Mouse (Mus musculus) heart, embryonic 13.5 days (tissue): ENCODE results near the gene Greb1. TPM values are rescaled to one million over a fixed set of nuclear protein-coding genes. Genes with fewer than 3 reads are reported as not detected.

ENCODE experiments used
- ATAC-seq: fragments of 200-750 bp; cut with Nextera tagmentation; 2 replicates; pipeline ENCODE4 v1.8.0; 2017; ENCODE audit warnings: moderate TSS enrichment; ENCODE audit not compliant: insufficient number of reproducible peaks, low FRiP score, low TSS enrichment; ENCODE audit errors: extremely low read depth
- H3K27ac ChIP-seq: fragments of 300-500 bp; sonication (generic); replicated peaks from 2 replicates; pipeline ENCODE4 v1.5.1; 2015; ENCODE audit warnings: moderate library complexity, mild to moderate bottlenecking, inconsistent platforms
- H3K27me3 ChIP-seq: fragments of 300-500 bp; sonication (generic); replicated peaks from 2 replicates; pipeline ENCODE4 v1.6.1; 2015; ENCODE audit warnings: mild to moderate bottlenecking, inconsistent platforms
- H3K36me3 ChIP-seq: fragments of 300-500 bp; sonication (generic); 2 replicates; pipeline ENCODE4 v1.6.1; 2015; ENCODE audit warnings: mild to moderate bottlenecking, inconsistent platforms
- H3K4me1 ChIP-seq: fragments of 300-500 bp; sonication (generic); 2 replicates; pipeline ENCODE4 v1.6.1; 2015; ENCODE audit warnings: inconsistent platforms
- H3K4me2 ChIP-seq: fragments of 300-500 bp; sonication (generic); 2 replicates; pipeline ENCODE4 v1.6.1; 2015; ENCODE audit warnings: inconsistent platforms, mild to moderate bottlenecking, moderate library complexity
- H3K4me3 ChIP-seq: fragments of 300-500 bp; sonication (generic); 2 replicates; pipeline ENCODE4 v1.5.1; 2015; ENCODE audit warnings: moderate library complexity, mild to moderate bottlenecking, inconsistent platforms
- H3K9ac ChIP-seq: fragments of 300-500 bp; sonication (generic); 2 replicates; pipeline ENCODE4 v1.6.1; 2015; ENCODE audit warnings: inconsistent platforms, mild to moderate bottlenecking, moderate library complexity
- H3K9me3 ChIP-seq: fragments of 300-500 bp; sonication (generic); 2 replicates; pipeline ENCODE4 v1.6.1; 2016; ENCODE audit warnings: inconsistent platforms
- WGBS: fragments of 180-500 bp; shearing (Covaris S2); methylation state at CpG from one replicate; pipeline ENCODE4 v1.1.7; 2015; ENCODE audit warnings: mixed read lengths; 5-methylcytosine and 5-hydroxymethylcytosine counted together
- polyA plus RNA-seq: library from polyadenylated mRNA; unstranded; fragments of >200 nt; fragmentation: Nextera tagmentation; extraction: Ambion mirVana; gene quantifications from 2 replicates; pipeline ENCODE4 v1.2.1, GENCODE M21; 2015

Greb1 gene
- polyA plus RNA-seq, 1 experiment from 2014 or later: 0.44 TPM

DNA sequence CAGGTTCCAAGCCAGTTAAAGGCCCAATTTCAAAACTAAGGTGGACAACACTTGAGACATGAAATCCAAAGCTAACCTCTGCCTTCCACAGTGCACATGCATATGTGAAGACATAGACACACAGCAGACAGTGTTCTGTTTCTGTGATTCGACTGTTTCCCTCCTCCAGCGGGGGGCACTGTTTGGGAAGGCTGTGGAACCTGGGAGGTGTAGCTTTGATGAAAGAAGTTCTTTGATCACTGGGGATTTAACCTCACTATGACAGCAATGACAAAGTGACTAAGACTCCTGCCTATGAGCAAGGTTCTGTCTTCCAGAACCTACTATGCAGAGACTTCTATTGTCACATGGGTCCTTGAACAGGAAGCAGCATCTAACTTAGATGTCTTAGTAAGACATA lies 29.1 kb upstream of the Greb1 start:
- H3K9me3 ChIP-seq: no peaks in the 10 kb centered on the region
- WGBS: 76% methylated on average over 2 of the region's 2 CpGs
- no peak overlapping the region for H3K4me3 ChIP-seq
- no peaks in the 10 kb centered on the region for H3K27me3 ChIP-seq
- H3K36me3 ChIP-seq: peaks cover 37% of the 10 kb centered on the region
- H3K4me1 ChIP-seq: peaks cover 5% of the 10 kb centered on the region; the same call in 1 of the 2 replicates
- no peak overlapping the region for H3K27ac ChIP-seq
- no peak for ATAC-seq
- H3K9ac ChIP-seq: no peak overlapping the region
- no peak overlapping the region for H3K4me2 ChIP-seq

DNA sequence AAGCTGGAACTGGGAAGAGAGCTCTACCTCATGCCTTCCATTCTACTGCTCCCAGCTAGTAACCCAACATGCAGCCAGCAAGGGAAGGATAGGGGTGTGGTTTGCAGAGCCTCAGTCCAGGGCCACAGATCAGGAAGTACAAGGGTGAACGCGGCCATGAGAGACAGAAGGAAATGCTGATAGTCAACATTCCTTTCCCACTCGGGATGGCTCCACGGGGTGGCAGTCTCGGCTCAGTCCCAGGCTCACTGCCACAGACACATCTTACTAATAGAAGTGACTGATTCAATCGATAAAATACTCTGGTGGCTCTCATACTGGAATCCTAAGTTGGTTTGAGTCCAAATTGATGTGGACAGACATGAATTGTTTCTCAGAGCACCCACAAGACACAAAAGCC lies 27.8 kb upstream of the Greb1 start:
- H3K4me3 ChIP-seq: no peak overlapping the region
- WGBS: 26% methylated on average over 6 of the region's 6 CpGs
- H3K9ac ChIP-seq: no peak overlapping the region
- H3K4me1 ChIP-seq: no peaks in the 10 kb centered on the region
- no peak overlapping the region for H3K4me2 ChIP-seq
- H3K27me3 ChIP-seq: no peaks in the 10 kb centered on the region
- peak; percentile 14; the same call in 1 of the 2 replicates for ATAC-seq
- peaks cover 50% of the 10 kb centered on the region for H3K36me3 ChIP-seq
- H3K27ac ChIP-seq: no peak overlapping the region
- no peaks in the 10 kb centered on the region for H3K9me3 ChIP-seq

DNA sequence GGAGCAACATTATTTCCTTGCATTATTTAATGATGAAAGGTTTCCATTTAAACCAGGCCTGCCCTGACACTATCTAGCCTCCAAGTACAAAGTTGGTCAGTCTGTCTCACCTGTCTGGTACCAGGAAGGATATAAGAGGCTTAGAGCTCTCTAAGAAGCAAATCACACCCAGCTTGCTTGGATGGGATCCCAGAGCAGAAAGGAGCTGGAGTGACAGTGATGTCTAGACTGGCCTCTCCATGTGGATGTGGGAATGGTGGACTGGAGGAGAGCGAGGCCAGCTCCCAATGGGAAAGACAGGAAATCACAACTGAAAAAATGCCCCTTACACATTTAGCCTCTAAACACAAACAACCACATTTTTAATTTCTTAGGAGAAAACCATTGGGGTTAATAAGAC lies 23.0 kb upstream of the Greb1 start:
- H3K9me3 ChIP-seq: no peaks in the 10 kb centered on the region

DNA sequence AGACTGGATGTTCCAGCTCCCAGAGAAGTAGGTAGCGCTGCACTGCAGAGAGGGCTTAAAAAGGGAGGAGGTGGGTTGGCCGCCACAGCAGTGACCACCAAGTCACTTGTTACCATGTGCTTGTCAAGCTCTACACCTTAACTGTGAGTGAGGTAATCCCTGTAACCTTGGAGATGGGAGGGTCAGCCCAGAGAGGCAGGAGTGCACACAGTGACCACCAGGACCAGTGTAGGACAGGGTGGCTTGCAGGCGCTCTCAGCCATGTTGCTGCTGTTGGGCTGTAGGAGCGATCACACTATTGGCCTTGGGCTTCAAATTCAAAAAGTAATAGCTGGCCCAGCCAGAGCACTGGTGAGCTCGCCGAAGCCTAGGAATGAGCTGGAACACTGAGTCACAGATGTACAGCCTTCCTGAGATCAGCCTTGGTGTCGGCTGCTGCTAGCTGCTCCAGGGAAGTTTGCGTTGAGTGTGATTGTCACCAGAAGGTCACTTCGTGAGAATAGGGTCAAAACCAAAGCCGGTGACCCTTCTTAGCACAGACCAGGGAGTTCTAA lies 21.6 kb upstream of the Greb1 start:
- no peak overlapping the region for H3K4me2 ChIP-seq
- peaks cover 96% of the 10 kb centered on the region for H3K36me3 ChIP-seq
- no peak overlapping the region for H3K27ac ChIP-seq
- peaks cover 3% of the 10 kb centered on the region; the same call in 1 of the 2 replicates for H3K4me1 ChIP-seq
- H3K9me3 ChIP-seq: no peaks in the 10 kb centered on the region
- no peak overlapping the region for H3K9ac ChIP-seq
- no peaks in the 10 kb centered on the region for H3K27me3 ChIP-seq
- WGBS: 92% methylated on average over 10 of the region's 10 CpGs
- no peak overlapping the region for H3K4me3 ChIP-seq
- ATAC-seq: no peak

More for the DNA sequence above, 23.0 kb upstream of the Greb1 start:
- no peak for ATAC-seq
- no peaks in the 10 kb centered on the region for H3K27me3 ChIP-seq
- peaks cover 3% of the 10 kb centered on the region; the same call in 1 of the 2 replicates for H3K4me1 ChIP-seq
- 79% methylated on average over 1 of the region's 1 CpGs for WGBS
- H3K9ac ChIP-seq: no peak overlapping the region
- peaks cover 91% of the 10 kb centered on the region for H3K36me3 ChIP-seq
- no peak overlapping the region for H3K4me2 ChIP-seq
- no peak overlapping the region for H3K4me3 ChIP-seq
- no peak overlapping the region for H3K27ac ChIP-seq

DNA sequence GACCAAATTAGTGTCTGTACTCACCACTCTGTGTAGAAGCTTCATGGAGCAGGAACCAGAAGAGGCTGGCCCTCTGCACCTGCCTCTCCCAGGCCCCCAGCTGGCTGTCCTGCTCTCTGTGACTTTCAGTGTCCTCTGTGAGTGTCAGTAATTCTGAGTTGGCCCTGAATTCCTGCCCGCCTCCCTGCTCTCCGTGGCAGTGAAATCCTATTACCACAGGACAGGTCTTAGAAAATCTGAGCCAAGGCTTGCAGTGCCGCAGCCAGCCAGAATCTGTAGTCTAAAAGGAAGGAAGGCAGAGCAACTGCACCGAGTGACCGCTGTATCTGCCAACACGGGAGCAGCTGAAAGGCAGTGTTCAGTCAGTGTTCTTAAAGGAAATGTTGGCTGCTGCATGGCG lies 20.1 kb upstream of the Greb1 start:
- H3K4me3 ChIP-seq: no peak overlapping the region
- peak overlapping the region; percentile 41 for H3K27ac ChIP-seq
- H3K9me3 ChIP-seq: no peaks in the 10 kb centered on the region
- no peak overlapping the region for H3K4me2 ChIP-seq
- H3K36me3 ChIP-seq: peaks cover 97% of the 10 kb centered on the region
- H3K27me3 ChIP-seq: no peaks in the 10 kb centered on the region
- H3K4me1 ChIP-seq: peaks cover 3% of the 10 kb centered on the region; the same call in 1 of the 2 replicates
- H3K9ac ChIP-seq: no peak overlapping the region
- no peak for ATAC-seq
- WGBS: 68% methylated on average over 7 of the region's 7 CpGs

DNA sequence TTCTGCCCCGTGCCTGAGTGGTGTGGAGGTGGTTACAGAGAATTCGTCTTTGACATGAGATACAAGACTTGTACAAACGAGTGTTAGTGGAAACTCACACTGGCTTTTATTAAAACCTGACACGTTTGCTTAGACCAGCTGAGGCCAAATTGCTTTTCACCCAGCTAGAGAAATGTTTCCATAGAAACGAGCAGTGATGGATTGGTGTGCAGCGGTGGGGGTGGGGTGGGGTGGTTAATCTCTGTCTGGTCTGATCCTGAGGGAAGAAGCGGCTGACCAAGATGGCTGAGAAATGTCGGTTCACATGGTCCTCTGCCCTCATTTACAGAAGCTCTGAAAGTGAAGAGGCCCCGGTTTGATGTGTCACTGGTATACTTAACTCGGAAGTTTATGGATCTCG lies 17.8 kb upstream of the Greb1 start:
- Histone ChIP-seq H3K36me3 (peaks cover 95% of the 10 kb centered on the region), H3K9me3 (no peaks in the 10 kb centered on the region), H3K4me2 (no peak overlapping the region), H3K4me1 (peaks cover 6% of the 10 kb centered on the region; the same call in 1 of the 2 replicates), H3K9ac (no peak overlapping the region), H3K4me3 (no peak overlapping the region), H3K27me3 (no peaks in the 10 kb centered on the region), H3K27ac (no peak overlapping the region)
- no peak for ATAC-seq
- WGBS: 72% methylated on average over 11 of the region's 11 CpGs

DNA sequence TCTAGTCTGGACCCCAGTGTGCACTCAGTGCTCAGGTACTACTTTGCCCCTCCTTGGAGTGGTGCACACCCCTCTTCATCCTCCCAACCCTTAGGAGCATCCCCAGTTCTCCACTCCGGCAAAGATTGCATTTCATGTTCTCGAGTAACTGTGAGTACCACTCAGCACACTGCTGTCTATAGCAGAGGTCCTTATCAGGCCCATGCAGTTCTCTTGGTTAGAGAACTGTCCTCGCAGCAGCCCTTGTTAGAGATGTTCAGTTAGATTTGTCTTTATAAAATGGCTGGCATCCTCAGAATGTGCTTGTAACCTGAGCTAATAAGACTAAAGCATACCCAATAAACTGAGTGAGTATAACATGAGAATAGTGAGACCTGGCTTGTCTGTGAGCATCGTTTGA lies 16.5 kb upstream of the Greb1 start:
- H3K4me3 ChIP-seq: no peak overlapping the region
- H3K27ac ChIP-seq: no peak overlapping the region
- H3K36me3 ChIP-seq: peaks cover 87% of the 10 kb centered on the region
- H3K27me3 ChIP-seq: no peaks in the 10 kb centered on the region
- H3K9ac ChIP-seq: no peak overlapping the region
- no peaks in the 10 kb centered on the region for H3K9me3 ChIP-seq
- no peak for ATAC-seq
- no peak overlapping the region for H3K4me2 ChIP-seq
- H3K4me1 ChIP-seq: peaks cover 19% of the 10 kb centered on the region
- 75% methylated on average over 4 of the region's 4 CpGs for WGBS

DNA sequence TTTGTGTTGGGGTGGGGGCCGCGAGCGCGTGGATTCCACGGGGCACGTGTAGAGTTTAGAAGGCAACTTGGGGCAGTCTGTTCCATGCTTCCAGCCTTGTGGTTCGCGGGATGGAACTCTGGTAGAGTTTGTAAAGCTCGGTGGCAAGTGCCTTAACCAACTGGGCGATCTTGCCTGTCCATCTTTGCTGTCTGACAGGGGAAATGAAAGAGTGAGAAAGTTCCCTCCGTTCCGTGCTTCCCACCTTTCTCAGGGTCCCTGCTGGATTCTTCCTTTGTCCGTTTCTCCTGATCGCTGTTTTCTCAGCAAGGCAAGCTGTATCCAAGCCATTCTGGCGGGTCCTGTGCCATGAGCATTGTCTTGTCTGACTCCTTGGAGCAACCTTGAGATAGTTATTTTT lies 10.8 kb upstream of the Greb1 start:
- Histone ChIP-seq H3K4me2 (peak overlapping the region; percentile 94), H3K27ac (peak overlapping the region; percentile 70), H3K4me1 (peaks cover 24% of the 10 kb centered on the region), H3K27me3 (peaks cover 38% of the 10 kb centered on the region), H3K36me3 (peaks cover 32% of the 10 kb centered on the region), H3K9me3 (no peaks in the 10 kb centered on the region), H3K9ac (peak overlapping the region; percentile 85), H3K4me3 (peak overlapping the region; percentile 75)
- 2% methylated on average over 15 of the region's 15 CpGs for WGBS
- ATAC-seq: 0 out of 2 replicates have a peak, but pooled peaks have one; percentile 19

DNA sequence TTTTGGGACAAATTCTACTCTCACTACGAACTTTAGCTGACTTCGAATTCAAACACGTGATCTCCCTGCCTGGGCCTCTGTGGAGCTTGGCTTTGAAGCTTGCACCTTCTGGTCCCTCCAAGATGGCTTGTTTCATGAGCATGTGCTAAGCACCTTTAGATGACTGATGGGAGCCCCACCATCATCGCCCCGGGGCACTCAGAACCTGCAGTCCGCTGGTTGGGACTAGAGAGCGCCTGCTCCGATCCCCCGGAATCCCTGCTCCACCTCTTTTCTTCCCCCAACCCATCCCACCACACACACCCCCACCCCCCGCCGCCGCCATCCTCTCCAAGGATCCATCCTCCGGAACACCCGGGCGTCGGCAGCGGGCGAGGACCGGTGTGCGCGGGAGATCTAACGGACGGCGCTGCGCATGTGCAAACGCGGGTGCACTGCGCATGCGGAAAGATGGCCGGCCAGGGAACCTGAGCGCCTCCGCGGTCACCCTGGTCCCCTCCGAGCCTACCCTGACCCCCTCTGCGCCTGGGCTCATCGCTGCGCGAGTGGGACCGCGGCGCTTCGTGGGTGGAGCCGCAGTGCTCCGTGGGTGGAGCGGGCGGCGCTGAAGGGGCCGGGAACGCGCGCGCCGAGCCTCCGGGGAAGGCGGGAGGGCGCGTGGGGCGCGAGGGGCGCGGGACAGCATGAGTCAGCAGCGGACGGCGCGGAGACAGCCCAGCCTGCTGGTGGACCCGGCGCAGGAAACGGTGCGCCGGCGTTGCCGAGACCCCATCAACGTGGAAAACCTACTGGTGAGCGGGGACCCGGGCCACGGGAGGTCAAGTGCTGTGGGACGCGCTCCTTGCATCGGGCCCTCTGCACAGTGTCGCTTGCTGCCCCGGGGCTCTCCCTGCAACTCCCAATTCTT lies 10.1 kb upstream of the Greb1 start, which contains the start of gene E2f6:
E2f6 (plus strand) TSS at position 439 of the 907 bp plus-strand sequence.
- peak; percentile 58 for ATAC-seq
- Histone ChIP-seq H3K9me3 (no peaks in the 10 kb centered on the region), H3K36me3 (peaks cover 26% of the 10 kb centered on the region), H3K4me2 (peak within 1 kb of the TSS; percentile 94), H3K27ac (peak within 1 kb of the TSS; percentile 70), H3K4me3 (peak within 1 kb of the TSS; percentile 75), H3K4me1 (peaks cover 24% of the 10 kb centered on the region), H3K27me3 (peaks cover 45% of the 10 kb centered on the region), H3K9ac (peak within 1 kb of the TSS; percentile 85)
- WGBS: 6% methylated on average over 81 of the region's 81 CpGs

DNA sequence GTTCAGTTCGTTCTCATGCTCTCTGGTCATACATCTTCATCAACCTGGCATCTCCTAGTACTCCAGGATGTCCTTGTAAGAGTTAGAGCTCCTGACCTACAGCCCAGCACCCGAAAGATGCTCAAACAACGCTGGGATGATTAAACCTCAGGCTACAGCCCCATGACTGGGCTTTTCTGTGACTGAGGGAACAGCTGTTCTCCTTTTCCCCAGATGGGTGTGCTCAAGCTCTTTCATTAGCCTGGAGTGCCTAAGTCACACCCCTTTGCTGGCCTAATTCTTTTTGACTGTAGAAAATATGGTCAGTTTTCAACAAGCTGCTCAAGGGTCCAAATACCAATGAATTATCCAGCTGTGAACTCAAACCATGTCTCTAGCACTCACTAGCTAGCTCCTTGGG lies 7.4 kb upstream of the Greb1 start:
- no peak overlapping the region for H3K9ac ChIP-seq

DNA sequence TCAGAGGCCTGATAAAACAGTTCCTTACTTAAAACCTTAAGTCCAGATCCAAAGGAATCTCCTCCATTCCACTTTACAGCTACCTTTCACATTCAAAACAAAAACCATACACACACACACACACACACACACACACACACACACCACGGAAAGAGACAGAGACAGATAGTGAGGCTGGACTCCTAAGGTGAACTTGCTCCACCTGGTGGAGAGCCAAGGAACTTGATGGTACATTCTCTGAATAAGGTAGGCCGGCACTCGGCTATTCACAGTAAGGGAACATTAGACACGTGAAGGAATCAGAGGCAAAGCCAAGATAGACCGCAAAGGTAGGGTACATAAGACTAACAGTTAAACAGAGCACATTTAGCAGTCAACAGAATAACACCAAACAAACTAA lies 4.8 kb upstream of the Greb1 start:
- H3K27ac ChIP-seq: no peak overlapping the region
- peaks cover 4% of the 10 kb centered on the region; the same call in 1 of the 2 replicates for H3K4me1 ChIP-seq
- ATAC-seq: no peak
- no peak overlapping the region for H3K4me2 ChIP-seq
- no peak overlapping the region for H3K4me3 ChIP-seq
- no peaks in the 10 kb centered on the region for H3K9me3 ChIP-seq
- H3K9ac ChIP-seq: no peak overlapping the region
- H3K36me3 ChIP-seq: no peaks in the 10 kb centered on the region
- WGBS: 4% methylated on average over 5 of the region's 5 CpGs
- peaks cover 52% of the 10 kb centered on the region for H3K27me3 ChIP-seq

More for the DNA sequence above, 7.4 kb upstream of the Greb1 start:
- Histone ChIP-seq H3K4me2 (no peak overlapping the region), H3K4me3 (no peak overlapping the region), H3K27me3 (peaks cover 45% of the 10 kb centered on the region), H3K4me1 (peaks cover 17% of the 10 kb centered on the region), H3K9me3 (no peaks in the 10 kb centered on the region), H3K36me3 (0 out of 2 replicates have a peak, but pooled peaks cover 5% of the 10 kb centered on the region), H3K27ac (no peak overlapping the region)
- no peak for ATAC-seq
- WGBS: 38% methylated on average over 3 of the region's 3 CpGs
